ENCODE assay signal across 15 mouse cellular contexts in the genomic region with DNA sequence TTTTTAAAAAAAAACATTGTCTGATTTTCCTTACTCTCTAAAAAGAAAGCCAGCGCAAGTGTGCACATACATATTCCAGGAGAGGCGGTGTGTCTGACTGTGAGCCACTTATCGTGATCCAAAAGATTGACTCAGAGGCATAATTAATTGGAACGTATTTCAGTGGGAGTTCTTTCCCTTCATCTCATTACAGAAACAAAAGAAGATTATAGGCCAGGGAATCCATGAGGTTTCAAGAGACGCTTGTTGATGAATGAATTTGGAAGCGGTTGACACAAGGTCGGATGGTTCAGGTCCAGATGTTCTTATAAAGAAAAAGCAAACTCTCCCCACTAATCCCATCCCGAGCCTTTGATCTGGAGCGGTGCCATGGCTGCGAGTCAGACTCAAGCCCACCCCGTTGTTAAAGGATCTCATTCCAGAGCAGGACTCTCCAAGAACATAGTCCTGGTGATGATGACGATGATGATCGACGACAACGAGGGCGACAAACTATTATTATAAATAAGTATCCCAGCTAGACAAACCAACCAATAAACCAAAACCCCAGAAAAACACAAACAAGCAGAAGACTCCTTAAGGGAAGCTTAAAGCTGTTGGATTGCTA.
"Had no signal": no experiment of that assay in that cellular context is flagged by ENCODE, and none has a peak within 500 bp of the region (broad histone marks: within the 10 kb centered on the region; RNA-seq: fewer than 3 reads in every experiment).

No protein-coding gene starts in this region.

- ATAC-seq: liver, postnatal 0 days had no signal

- H3K9me3 ChIP-seq: limb, embryonic 12.5 days; liver, embryonic 13.5 days; lung, embryonic 15.5 days; megakaryocyte, embryonic 14.5 days; midbrain, embryonic 12.5 days had no signal

- H3K4me3 ChIP-seq: layer of hippocampus, adult 2 months; limb, embryonic 12.5 days; liver, embryonic 13.5 days; lung, embryonic 15.5 days; megakaryocyte, embryonic 14.5 days; midbrain, embryonic 12.5 days had no signal

- H3K27me3 ChIP-seq: limb, embryonic 12.5 days; liver, embryonic 13.5 days; lung, embryonic 15.5 days; megakaryocyte, embryonic 14.5 days had no signal

- H3K27ac ChIP-seq: layer of hippocampus, adult 2 months; limb, embryonic 12.5 days; liver, embryonic 13.5 days; lung, embryonic 15.5 days; macrophage; midbrain, embryonic 12.5 days had no signal

- H3K4me2 ChIP-seq: limb, embryonic 12.5 days; liver, embryonic 13.5 days; lung, embryonic 15.5 days; midbrain, embryonic 12.5 days had no signal

- DNase-seq: kidney, postnatal 4 days; liver; liver, embryonic 13.5 days; liver, postnatal 0 days; lung, postnatal 14 days; right cerebral cortex, postnatal 4 days; spleen, adult 18-20 months; thymus, adult 18-20 months; thymus, postnatal 14 days had no signal

- H3K9ac ChIP-seq: limb, embryonic 12.5 days; liver, embryonic 13.5 days; liver, postnatal 0 days; lung, embryonic 15.5 days; midbrain, embryonic 12.5 days had no signal

- H3K4me1 ChIP-seq: limb, embryonic 12.5 days; liver, embryonic 13.5 days; lung, embryonic 15.5 days; megakaryocyte, embryonic 14.5 days; midbrain, embryonic 12.5 days had no signal

- H3K36me3 ChIP-seq: limb, embryonic 12.5 days; liver, embryonic 13.5 days; lung, embryonic 15.5 days; midbrain, embryonic 12.5 days had no signal
